Mouse (Mus musculus): ENCODE results near the gene Prss44.

DNA sequence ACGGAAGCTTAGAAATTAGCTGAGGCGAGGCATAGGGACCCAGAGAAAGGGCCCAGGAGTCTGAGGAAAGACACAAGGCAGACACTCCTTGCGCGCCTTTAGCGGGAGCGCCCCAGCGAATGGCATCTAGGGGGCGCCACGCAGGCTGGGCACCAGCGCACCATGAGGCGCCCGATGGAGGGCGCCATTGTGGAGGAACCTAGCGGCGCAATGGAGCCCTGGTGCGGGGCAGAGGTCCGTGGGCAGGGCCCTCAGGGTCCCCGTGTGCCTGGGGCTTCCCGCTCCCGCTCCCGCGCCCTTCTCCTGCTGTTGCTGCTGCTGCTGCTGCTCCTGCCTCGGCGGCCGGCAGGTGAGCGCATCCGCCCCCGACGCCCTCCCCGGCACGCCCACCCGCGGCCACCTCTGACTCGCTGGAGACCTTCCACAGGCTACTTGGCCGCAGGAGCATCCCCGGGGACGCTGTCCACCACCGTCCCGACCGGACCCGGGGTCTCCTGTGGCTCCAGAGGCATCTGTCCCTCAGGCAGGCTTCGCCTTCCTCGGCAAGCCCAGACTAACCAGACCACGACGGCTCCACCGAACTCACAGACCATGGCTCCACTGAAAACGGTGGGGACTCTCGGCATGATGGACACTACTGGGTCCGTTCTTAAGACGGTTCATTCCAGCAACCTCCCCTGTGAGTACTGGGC, 44.1 kb downstream of the Prss44 start, which contains the start of gene Prss50:
- TF ChIP-seq POLR2AphosphoS2 (IDR thresholded peaks at IDR 0.05; ENCODE audit: insufficient read length, low read depth) (no peak), USF1 (IDR thresholded peaks at IDR 0.05; ENCODE audit: low read depth) (no peak), POLR2A (IDR thresholded peaks at IDR 0.05; ENCODE audit: insufficient read length, low read depth) (no peak), E2F4 (IDR thresholded peaks at IDR 0.05; ENCODE audit: insufficient read depth) (no peak), MYOG (IDR thresholded peaks at IDR 0.05; ENCODE audit: control insufficient read depth in 1 of 3, insufficient read depth in 1 of 3, insufficient read length in 2 of 3, low read depth in 2 of 3) (no peak)
